Comparison of ENCODE assay signal across 35 mouse cellular contexts in the genomic region with DNA sequence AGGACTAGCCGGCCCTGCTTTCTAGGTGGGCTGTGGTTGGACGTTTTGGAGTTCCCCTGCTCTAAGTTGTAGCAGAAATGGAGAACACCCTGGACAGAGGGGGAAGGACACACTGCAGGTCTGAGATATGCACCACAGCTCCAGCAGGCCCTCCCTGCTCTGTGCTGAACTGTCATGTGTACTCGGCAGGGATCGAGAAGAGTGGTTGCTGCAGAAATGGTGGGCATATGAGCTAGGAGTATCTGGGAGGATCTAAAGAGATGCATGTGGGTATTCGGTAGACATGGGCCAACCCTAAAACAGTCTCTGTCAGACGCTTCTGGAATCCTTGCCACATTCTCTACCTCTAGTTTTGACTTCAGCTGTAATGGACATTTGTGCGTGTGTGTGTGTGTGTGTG. TPM values are rescaled to one million over a fixed set of nuclear protein-coding genes. Genes with fewer than 3 reads are reported as not detected.
"Had no signal": no experiment of that assay in that cellular context is flagged by ENCODE, and none has a peak within 500 bp of the region (broad histone marks: within the 10 kb centered on the region; RNA-seq: fewer than 3 reads in every experiment).

No protein-coding gene starts in this region.

- H3K4me2 ChIP-seq: limb, embryonic 12.5 days; limb, embryonic 13.5 days; limb, embryonic 15.5 days; liver, embryonic 11.5 days; liver, embryonic 12.5 days; liver, embryonic 13.5 days; liver, embryonic 15.5 days; lung, embryonic 14.5 days; lung, embryonic 15.5 days; midbrain, embryonic 12.5 days; midbrain, embryonic 13.5 days; midbrain, embryonic 15.5 days; neural tube, embryonic 12.5 days had no signal

- H3K36me3 ChIP-seq: limb, embryonic 10.5 days; limb, embryonic 12.5 days; limb, embryonic 13.5 days; limb, embryonic 15.5 days; liver, embryonic 12.5 days; liver, embryonic 13.5 days; liver, embryonic 15.5 days; lung, embryonic 15.5 days; midbrain, embryonic 10.5 days; midbrain, embryonic 12.5 days; midbrain, embryonic 13.5 days; midbrain, embryonic 15.5 days; neural tube, embryonic 12.5 days had no signal

- H3K9me3 ChIP-seq: limb, embryonic 10.5 days; limb, embryonic 12.5 days; limb, embryonic 13.5 days; limb, embryonic 15.5 days; liver, embryonic 12.5 days; liver, embryonic 13.5 days; liver, embryonic 15.5 days; lung, embryonic 15.5 days; megakaryocyte, embryonic 14.5 days; midbrain, embryonic 10.5 days; midbrain, embryonic 12.5 days; midbrain, embryonic 13.5 days; midbrain, embryonic 15.5 days; neural tube, embryonic 12.5 days had no signal

- H3K27ac ChIP-seq: left cerebral cortex, adult 2 months; limb, embryonic 10.5 days; limb, embryonic 12.5 days; limb, embryonic 13.5 days; limb, embryonic 15.5 days; liver, embryonic 12.5 days; liver, embryonic 13.5 days; liver, embryonic 14.5 days; liver, embryonic 15.5 days; lung, embryonic 15.5 days; macrophage; midbrain, embryonic 10.5 days; midbrain, embryonic 12.5 days; midbrain, embryonic 13.5 days; midbrain, embryonic 15.5 days; neural tube, embryonic 12.5 days had no signal

- H3K27me3 ChIP-seq: midbrain, embryonic 13.5 days; midbrain, embryonic 15.5 days; neural tube, embryonic 12.5 days had no signal

- H3K4me1 ChIP-seq: liver, embryonic 15.5 days had no signal

- ATAC-seq: liver, embryonic 12.5 days; liver, postnatal 0 days; midbrain, embryonic 13.5 days; midbrain, embryonic 15.5 days had no signal

- DNase-seq: left cerebral cortex, postnatal 4 days; liver; liver, embryonic 13.5 days; liver, postnatal 0 days; lung, adult 18-20 months; lung, adult 2 months; lung, embryonic 14.5 days; lung, postnatal 10 days; lung, postnatal 14 days; lung, postnatal 36 days; lung, postnatal 4 days; midbrain, embryonic 14.5 days had no signal

- H3K9ac ChIP-seq: limb, embryonic 12.5 days; limb, embryonic 13.5 days; limb, embryonic 15.5 days; liver, embryonic 12.5 days; liver, embryonic 13.5 days; liver, embryonic 14.5 days; liver, embryonic 15.5 days; liver, postnatal 0 days; lung, embryonic 14.5 days; lung, embryonic 15.5 days; midbrain, embryonic 12.5 days; midbrain, embryonic 13.5 days; midbrain, embryonic 15.5 days; neural tube, embryonic 12.5 days had no signal

- H3K4me3 ChIP-seq: left cerebral cortex, adult 2 months; limb, embryonic 10.5 days; limb, embryonic 12.5 days; limb, embryonic 13.5 days; limb, embryonic 15.5 days; liver, embryonic 12.5 days; liver, embryonic 13.5 days; liver, embryonic 15.5 days; lung, embryonic 15.5 days; megakaryocyte, embryonic 14.5 days; midbrain, embryonic 10.5 days; midbrain, embryonic 12.5 days; midbrain, embryonic 13.5 days; midbrain, embryonic 15.5 days; myocyte; neural tube, embryonic 12.5 days had no signal

RNA-seq across cellular contexts. Expression of a gene that starts 4.0 kb away (rescaled TPM):
- total RNA-seq: liver, adult 2 months; megakaryocyte progenitor cell, adult 5-6 weeks; megakaryocyte, adult 5-6 weeks; megakaryocyte-erythroid progenitor cell, adult 5-6 weeks; monocyte, adult 5-6 weeks had no signal
- polyA plus RNA-seq: liver, adult 2 months; liver, embryonic 12.5 days; macrophage had no signal
